Mouse (Mus musculus): ENCODE data around the gene Ush1c. TPM values are rescaled to one million over a fixed set of nuclear protein-coding genes. Genes with fewer than 3 reads are reported as not detected.

Ush1c gene
- total RNA-seq (2014; rRNA removed) (0.31 and 1.6 TPM in 2 replicates), polyA plus RNA-seq (2015; fragmentation: Nextera tagmentation; extraction: Ambion mirVana) (1.6 and 1.9 TPM in 2 replicates)

GRCm38 (mm10) chr7:46238346-46238745 lies at the start of gene Ush1c:
Gene Ush1c, minus strand, starts transcription at chr7:46238503.
- DNase-seq (no peak), ATAC-seq (no peak)
- H3K9me3 ChIP-seq (ENCODE audit: low read length) = no peaks in the 10 kb centered on the region
- H3K9ac ChIP-seq = no peak within 1 kb of the TSS
- no peaks in the 10 kb centered on the region for H3K36me3 ChIP-seq (ENCODE audit: insufficient read depth)
- peaks cover 8% of the 10 kb centered on the region; the same call in 1 of the 2 replicates for H3K4me1 ChIP-seq (ENCODE audit: insufficient read depth)
- TF ChIP-seq CTCF (IDR thresholded peaks at IDR 0.05; ENCODE audit: low read depth) = no peak
- H3K4me3 ChIP-seq (ENCODE audit: low read depth, low read length) = no peak within 1 kb of the TSS
- WGBS = 29% methylated on average over 10 of the region's 10 CpGs
- H3K4me2 ChIP-seq (ENCODE audit: low read depth) = no peak within 1 kb of the TSS
- no peak within 1 kb of the TSS for H3K27ac ChIP-seq (ENCODE audit: low read depth, low read length)
- no peaks in the 10 kb centered on the region for H3K27me3 ChIP-seq (ENCODE audit: insufficient read depth, low read length)

- H3K4me2 ChIP-seq (ENCODE audit: low read depth) = no peak overlapping the region
- DNase-seq = no peak
- TF ChIP-seq CTCF (IDR thresholded peaks at IDR 0.05; ENCODE audit: low read depth) = no peak
- H3K4me1 ChIP-seq (ENCODE audit: insufficient read depth) = no peaks in the 10 kb centered on the region
- H3K27me3 ChIP-seq (ENCODE audit: insufficient read depth, low read length) = no peaks in the 10 kb centered on the region
- no peak overlapping the region for H3K27ac ChIP-seq (ENCODE audit: low read depth, low read length)
- 28% methylated on average over 8 of the region's 8 CpGs for WGBS
- H3K9me3 ChIP-seq (ENCODE audit: low read length) = no peaks in the 10 kb centered on the region
- H3K36me3 ChIP-seq (ENCODE audit: insufficient read depth) = no peaks in the 10 kb centered on the region
- no peak for ATAC-seq
- no peak overlapping the region for H3K9ac ChIP-seq
- H3K4me3 ChIP-seq (ENCODE audit: low read depth, low read length) = no peak overlapping the region
Measured at GRCm38 (mm10) chr7:46287051-46287450, 48.7 kb upstream of the Ush1c start.

- Histone ChIP-seq H3K4me1 (ENCODE audit: insufficient read depth) (no peaks in the 10 kb centered on the region), H3K9ac (no peak overlapping the region), H3K27ac (ENCODE audit: low read depth, low read length) (no peak overlapping the region), H3K4me3 (ENCODE audit: low read depth, low read length) (no peak overlapping the region), H3K36me3 (ENCODE audit: insufficient read depth) (no peaks in the 10 kb centered on the region), H3K27me3 (ENCODE audit: insufficient read depth, low read length) (no peaks in the 10 kb centered on the region), H3K4me2 (ENCODE audit: low read depth) (no peak overlapping the region), H3K9me3 (ENCODE audit: low read length) (no peaks in the 10 kb centered on the region)
- ATAC-seq = no peak
- DNase-seq = no peak
- TF ChIP-seq CTCF (IDR thresholded peaks at IDR 0.05; ENCODE audit: low read depth) = no peak
- WGBS = 92% methylated on average over 4 of the region's 4 CpGs
Measured at GRCm38 (mm10) chr7:46286391-46286790, 48.1 kb upstream of the Ush1c start.

GRCm38 (mm10) chr7:46285161-46285839 lies 47.0 kb upstream of the Ush1c start:
- H3K36me3 ChIP-seq (ENCODE audit: insufficient read depth) = no peaks in the 10 kb centered on the region
- no peak overlapping the region for H3K4me3 ChIP-seq (ENCODE audit: low read depth, low read length)
- no peaks in the 10 kb centered on the region for H3K4me1 ChIP-seq (ENCODE audit: insufficient read depth)
- DNase-seq (no peak), ATAC-seq (peak; percentile 61)
- H3K9me3 ChIP-seq (ENCODE audit: low read length) = no peaks in the 10 kb centered on the region
- no peaks in the 10 kb centered on the region for H3K27me3 ChIP-seq (ENCODE audit: insufficient read depth, low read length)
- TF ChIP-seq CTCF (IDR thresholded peaks at IDR 0.05; ENCODE audit: low read depth) = peak; percentile 42
- WGBS = 81% methylated on average over 11 of the region's 12 CpGs
- no peak overlapping the region for H3K4me2 ChIP-seq (ENCODE audit: low read depth)
- no peak overlapping the region for H3K9ac ChIP-seq
- no peak overlapping the region for H3K27ac ChIP-seq (ENCODE audit: low read depth, low read length)

GRCm38 (mm10) chr7:46283681-46284080 lies 45.4 kb upstream of the Ush1c start:
- ATAC-seq (no peak), DNase-seq (no peak)
- WGBS = 74% methylated on average over 10 of the region's 10 CpGs

GRCm38 (mm10) chr7:46282276-46282675 lies 44.0 kb upstream of the Ush1c start:
- ATAC-seq = no peak
- H3K4me1 ChIP-seq (ENCODE audit: insufficient read depth) = no peaks in the 10 kb centered on the region
- H3K36me3 ChIP-seq (ENCODE audit: insufficient read depth) = no peaks in the 10 kb centered on the region
- no peak overlapping the region for H3K9ac ChIP-seq
- WGBS = 67% methylated on average over 7 of the region's 7 CpGs
- H3K4me2 ChIP-seq (ENCODE audit: low read depth) = no peak overlapping the region
- no peak for TF ChIP-seq CTCF (IDR thresholded peaks at IDR 0.05; ENCODE audit: low read depth)
- no peak for DNase-seq
- no peak overlapping the region for H3K4me3 ChIP-seq (ENCODE audit: low read depth, low read length)
- H3K27me3 ChIP-seq (ENCODE audit: insufficient read depth, low read length) = no peaks in the 10 kb centered on the region
- H3K27ac ChIP-seq (ENCODE audit: low read depth, low read length) = no peak overlapping the region
- no peaks in the 10 kb centered on the region for H3K9me3 ChIP-seq (ENCODE audit: low read length)

More at GRCm38 (mm10) chr7:46283681-46284080, 45.4 kb upstream of the Ush1c start:
- H3K27ac ChIP-seq (ENCODE audit: low read depth, low read length) = no peak overlapping the region
- TF ChIP-seq CTCF (IDR thresholded peaks at IDR 0.05; ENCODE audit: low read depth) = no peak
- no peak overlapping the region for H3K4me3 ChIP-seq (ENCODE audit: low read depth, low read length)
- H3K27me3 ChIP-seq (ENCODE audit: insufficient read depth, low read length) = no peaks in the 10 kb centered on the region
- H3K9ac ChIP-seq = no peak overlapping the region
- H3K4me1 ChIP-seq (ENCODE audit: insufficient read depth) = no peaks in the 10 kb centered on the region
- H3K9me3 ChIP-seq (ENCODE audit: low read length) = no peaks in the 10 kb centered on the region
- H3K4me2 ChIP-seq (ENCODE audit: low read depth) = no peak overlapping the region
- H3K36me3 ChIP-seq (ENCODE audit: insufficient read depth) = no peaks in the 10 kb centered on the region

- Histone ChIP-seq H3K27me3 (ENCODE audit: insufficient read depth, low read length) (no peaks in the 10 kb centered on the region), H3K4me3 (ENCODE audit: low read depth, low read length) (no peak overlapping the region), H3K27ac (ENCODE audit: low read depth, low read length) (no peak overlapping the region), H3K36me3 (ENCODE audit: insufficient read depth) (no peaks in the 10 kb centered on the region), H3K9me3 (ENCODE audit: low read length) (no peaks in the 10 kb centered on the region), H3K4me1 (ENCODE audit: insufficient read depth) (no peaks in the 10 kb centered on the region), H3K9ac (no peak overlapping the region), H3K4me2 (ENCODE audit: low read depth) (no peak overlapping the region)
- no peak for DNase-seq
- no peak for TF ChIP-seq CTCF (IDR thresholded peaks at IDR 0.05; ENCODE audit: low read depth)
- no peak for ATAC-seq
Measured at GRCm38 (mm10) chr7:46280896-46281295, 42.6 kb upstream of the Ush1c start.

Measured in forebrain, postnatal 0 days (tissue).